In the genomic region with DNA sequence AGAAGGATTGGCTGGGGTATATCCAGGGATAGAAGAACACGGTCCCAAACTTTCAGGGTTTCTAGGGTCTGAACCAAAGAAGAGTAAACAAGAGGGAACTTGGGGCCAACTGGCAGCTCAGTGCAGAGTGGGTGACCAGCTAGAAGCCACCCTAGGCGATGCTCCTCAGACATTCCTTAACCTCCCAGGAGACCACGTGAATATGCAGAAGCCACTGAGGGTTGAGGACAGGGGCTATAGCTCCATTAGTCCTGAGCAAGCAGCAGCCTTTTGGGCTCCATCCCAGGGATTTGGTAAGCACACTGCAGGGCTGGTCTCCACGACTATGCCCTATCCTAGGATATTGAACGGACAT, we compare ENCODE assay signal across 8 mouse cellular contexts. TPM values are rescaled to one million over a fixed set of nuclear protein-coding genes. Genes with fewer than 3 reads are reported as not detected.
DNase-seq lines count a peak whose midpoint lies in the region; ATAC-seq and TF ChIP-seq lines count a peak whose summit lies in the region.

No protein-coding gene starts in this region.

- TF ChIP-seq POLR2A in myocyte (IDR thresholded peaks at IDR 0.05; ENCODE audit: insufficient read length, low read depth) = no peak

- WGBS in lung, embryonic 14.5 days = 10% methylated on average over 5 of the region's 5 CpGs
- 22% methylated on average over 5 of the region's 5 CpGs for WGBS in heart, embryonic 15.5 days

- peak overlapping the region; percentile 56; the same call in 1 of the 2 replicates for H3K9ac ChIP-seq in lung, embryonic 14.5 days
- H3K9ac ChIP-seq in heart, embryonic 15.5 days = peak overlapping the region; percentile 80

- peak; percentile 38 for ATAC-seq in lung, embryonic 14.5 days (ENCODE audit: insufficient read depth)
- no peak for ATAC-seq in heart, embryonic 15.5 days (replicated peaks; ENCODE audit: insufficient number of reproducible peaks, insufficient read depth, low FRiP score, low read depth)

- peak overlapping the region; percentile 90 for H3K4me2 ChIP-seq in lung, embryonic 14.5 days
- H3K4me2 ChIP-seq in heart, embryonic 15.5 days = peak overlapping the region; percentile 83
- H3K4me2 ChIP-seq in myocyte (ENCODE audit: low read depth) = peak overlapping the region; percentile 97

- TF ChIP-seq CTCF in lung, embryonic 14.5 days (IDR thresholded peaks at IDR 0.05; ENCODE audit: low read depth) = no peak

- peak overlapping the region; percentile 54 for H3K4me3 ChIP-seq in lung, embryonic 14.5 days (ENCODE audit: low read depth, low read length)
- H3K4me3 ChIP-seq in heart, embryonic 15.5 days = peak overlapping the region; percentile 68
- H3K4me3 ChIP-seq in myocyte = peak overlapping the region; percentile 29

- H3ac ChIP-seq in myocyte (ENCODE audit: control insufficient read depth, insufficient read length) = no peak overlapping the region

- H3K9me3 ChIP-seq in lung, embryonic 14.5 days (ENCODE audit: low read depth, low read length) = no peaks in the 10 kb centered on the region
- H3K9me3 ChIP-seq in heart, embryonic 15.5 days (replicated peaks) = no peaks in the 10 kb centered on the region

- H3K27ac ChIP-seq in lung, embryonic 14.5 days (ENCODE audit: low read depth) = peak overlapping the region; percentile 85
- H3K27ac ChIP-seq in heart, embryonic 15.5 days = peak overlapping the region; percentile 95

- DNase-seq in cerebellum, postnatal 25 days = peak; percentile 31 to 47
- DNase-seq in cerebellum, adult 9-10 months = no peak
- peak; percentile 46 for DNase-seq in lung, embryonic 14.5 days
- no peak for DNase-seq in lung, postnatal 25 days (ENCODE audit: low spot score)
- DNase-seq in MN1 (ENCODE audit: low spot score) = no peak
- no peak for DNase-seq in adrenal gland, postnatal 36 days

- H3K4me1 ChIP-seq in lung, embryonic 14.5 days (ENCODE audit: insufficient read depth) = peaks cover 70% of the 10 kb centered on the region
- H3K4me1 ChIP-seq in heart, embryonic 15.5 days (replicated peaks) = peaks cover 92% of the 10 kb centered on the region

- H3K79me2 ChIP-seq in myocyte (ENCODE audit: control insufficient read depth, insufficient read depth) = peaks cover 57% of the 10 kb centered on the region

- H3K36me3 ChIP-seq in lung, embryonic 14.5 days (ENCODE audit: insufficient read depth) = no peaks in the 10 kb centered on the region
- no peaks in the 10 kb centered on the region for H3K36me3 ChIP-seq in heart, embryonic 15.5 days
- H3K36me3 ChIP-seq in myocyte (ENCODE audit: control insufficient read depth, insufficient read depth) = no peaks in the 10 kb centered on the region

- H3K27me3 ChIP-seq in lung, embryonic 14.5 days (ENCODE audit: insufficient read depth, low read length) = no peaks in the 10 kb centered on the region
- H3K27me3 ChIP-seq in heart, embryonic 15.5 days = no peaks in the 10 kb centered on the region
- no peaks in the 10 kb centered on the region for H3K27me3 ChIP-seq in myocyte (ENCODE audit: control insufficient read depth, insufficient read depth, insufficient read length)

TF ChIP-seq in myocyte, 11 proteins besides CTCF, POLR2A, EP300 and RAD21:
- TF ChIP-seq MYOD1 (IDR thresholded peaks at IDR 0.05; ENCODE audit: control insufficient read depth in 1 of 3, insufficient read length in 2 of 3, low read depth in 2 of 3) (no peak), MYOG (IDR thresholded peaks at IDR 0.05; ENCODE audit: control insufficient read depth in 1 of 3, insufficient read depth in 1 of 3, insufficient read length in 2 of 3, low read depth in 2 of 3) (no peak), E2F4 (IDR thresholded peaks at IDR 0.05; ENCODE audit: insufficient read depth) (no peak), TCF12 (IDR thresholded peaks at IDR 0.05; ENCODE audit: insufficient read depth, poor library complexity, severe bottlenecking) (no peak), POLR2AphosphoS2 (IDR thresholded peaks at IDR 0.05; ENCODE audit: insufficient read length, low read depth) (no peak), TCF3 (IDR thresholded peaks at IDR 0.05; ENCODE audit: insufficient read length, low read depth) (no peak), SRF (IDR thresholded peaks at IDR 0.05; ENCODE audit: control insufficient read depth, insufficient read length, low read depth) (no peak), REST (IDR thresholded peaks at IDR 0.05; ENCODE audit: insufficient read depth, insufficient read length) (no peak), MAX (IDR thresholded peaks at IDR 0.05; ENCODE audit: low read depth) (no peak), CEBPB (IDR thresholded peaks at IDR 0.05; ENCODE audit: insufficient read depth, poor library complexity, severe bottlenecking) (no peak), USF1 (IDR thresholded peaks at IDR 0.05; ENCODE audit: low read depth) (no peak)
TF ChIP-seq in myocyte: peak in this region for 0.

RNA-seq across cellular contexts. Expression of a gene that starts 13.1 kb away (rescaled TPM):
- 41.1 and 42.7 TPM in 2 replicates for polyA plus RNA-seq in lung, embryonic 14.5 days (2014; fragmentation: Nextera tagmentation; extraction: Ambion mirVana)
- 76.7 and 86.8 TPM in 2 replicates for polyA plus RNA-seq in heart, embryonic 15.5 days (2015; fragmentation: Nextera tagmentation; extraction: Ambion mirVana)
- polyA plus RNA-seq in myocyte (2012; fragmentation: generic; extraction: Trizol) = 77.3 TPM
- 10 to 100 TPM; 96.3 to 96.5 TPM for total RNA-seq in adrenal gland, postnatal 36 days (2021)

RNA-seq across cellular contexts. Expression of a gene that starts 27.4 kb away (rescaled TPM):
- 31.0 and 34.5 TPM in 2 replicates for polyA plus RNA-seq in lung, embryonic 14.5 days (2014; fragmentation: Nextera tagmentation; extraction: Ambion mirVana)
- polyA plus RNA-seq in heart, embryonic 15.5 days (2015; fragmentation: Nextera tagmentation; extraction: Ambion mirVana) = 20.9 and 23.3 TPM in 2 replicates
- polyA plus RNA-seq in myocyte (2012; fragmentation: generic; extraction: Trizol) = 58.1 TPM
- total RNA-seq in adrenal gland, postnatal 36 days (2021) = 100 to 1,000 TPM; 126 to 133 TPM

RNA-seq across cellular contexts. Expression of a gene that starts 31.8 kb away (rescaled TPM):
- 93.2 and 109 TPM in 2 replicates for polyA plus RNA-seq in lung, embryonic 14.5 days (2014; fragmentation: Nextera tagmentation; extraction: Ambion mirVana)
- polyA plus RNA-seq in heart, embryonic 15.5 days (2015; fragmentation: Nextera tagmentation; extraction: Ambion mirVana) = 74.6 and 83.4 TPM in 2 replicates
- polyA plus RNA-seq in myocyte (2012; fragmentation: generic; extraction: Trizol) = 33.1 TPM
- total RNA-seq in adrenal gland, postnatal 36 days (2021) = 10 to 100 TPM; 81.9 to 90.1 TPM

RNA-seq across cellular contexts. Expression of a gene that starts 31.8 kb away (rescaled TPM):
- polyA plus RNA-seq in lung, embryonic 14.5 days (2014; fragmentation: Nextera tagmentation; extraction: Ambion mirVana) = 21.4 and 22.2 TPM in 2 replicates
- polyA plus RNA-seq in heart, embryonic 15.5 days (2015; fragmentation: Nextera tagmentation; extraction: Ambion mirVana) = 8.3 and 12.7 TPM in 2 replicates
- 4.4 TPM for polyA plus RNA-seq in myocyte (2012; fragmentation: generic; extraction: Trizol)
- total RNA-seq in adrenal gland, postnatal 36 days (2021) = under 1 TPM; 0.66 to 0.76 TPM

RNA-seq across cellular contexts. Expression of a gene that starts 51.7 kb away (rescaled TPM):
- 0.08 TPM in 1 of 2 replicates, not detected in the other for polyA plus RNA-seq in lung, embryonic 14.5 days (2014; fragmentation: Nextera tagmentation; extraction: Ambion mirVana)
- 0.05 and 0.06 TPM in 2 replicates for polyA plus RNA-seq in heart, embryonic 15.5 days (2015; fragmentation: Nextera tagmentation; extraction: Ambion mirVana)
- 5.1 TPM for polyA plus RNA-seq in myocyte (2012; fragmentation: generic; extraction: Trizol)
- total RNA-seq in adrenal gland, postnatal 36 days (2021) = under 1 TPM; 0.10 to 0.30 TPM

Comparison
In these comparisons a context has a peak if more than half of its experiments do, and no peak if none do; other contexts are left out.
1. DNase-seq: peak in cerebellum, postnatal 25 days (2 of 2) and lung, embryonic 14.5 days (single experiment); none in cerebellum, adult 9-10 months (single experiment), lung, postnatal 25 days (single experiment), MN1 (single experiment) and adrenal gland, postnatal 36 days (0 of 2).
2. Peak in every context shown above with its lines, with median percentiles within 50 percentile points of each other: H3K4me2 ChIP-seq and H3K4me3 ChIP-seq.